Mouse (Mus musculus): ENCODE data around the gene Cybb. TPM values are rescaled to one million over a fixed set of nuclear protein-coding genes. Genes with fewer than 3 reads are reported as not detected.
"Not testable (repeated sequence)": the region's sequence is repeated elsewhere in the genome, so short reads cannot be mapped to it uniquely, and the experiment has no call there.

Gene Cybb
- total RNA-seq (2021): 1 to 10 TPM; 1.7 to 3.4 TPM
- long read RNA-seq, experiment 1, full-length matches to known transcripts: 2 of 3 reads
- long read RNA-seq, experiment 1, partial matches to known transcripts: 0 of 3 reads
- long read RNA-seq, experiment 1, other reads (novel, unspliced or antisense): 1 of 3 reads
- long read RNA-seq, experiment 2, partial matches to known transcripts: 1 of 1 reads
- long read RNA-seq, experiment 2, other reads (novel, unspliced or antisense): 0 of 1 reads

- intact Hi-C loops (cut with DNase I; ENCODE audit: low total_unique reads): no loop called here
- no peak for DNase-seq
Measured at GRCm38 (mm10) chrX:9487671-9488070, at the start of gene Cybb. TSS of gene Cybb (minus strand) at chrX:9487771.

GRCm38 (mm10) chrX:9536881-9537280, 49.3 kb upstream of the Cybb start:
- intact Hi-C loops (cut with DNase I; ENCODE audit: low total_unique reads): no loop called here
- DNase-seq: no peak

GRCm38 (mm10) chrX:9519969-9520368, 32.4 kb upstream of the Cybb start:
- intact Hi-C loops (cut with DNase I; ENCODE audit: low total_unique reads); DNase-seq: not testable (repeated sequence)

- DNase-seq; intact Hi-C loops (cut with DNase I; ENCODE audit: low total_unique reads): not testable (repeated sequence)
Measured at GRCm38 (mm10) chrX:9517531-9517930, 30.0 kb upstream of the Cybb start.

GRCm38 (mm10) chrX:9475036-9475435, 12.5 kb downstream of the Cybb start:
- intact Hi-C loops (cut with DNase I; ENCODE audit: low total_unique reads); DNase-seq: not testable (repeated sequence)

GRCm38 (mm10) chrX:9474440-9474839, 13.1 kb downstream of the Cybb start:
- DNase-seq: no peak
- intact Hi-C loops (cut with DNase I; ENCODE audit: low total_unique reads): no loop called here

- DNase-seq: no peak
- intact Hi-C loops (cut with DNase I; ENCODE audit: low total_unique reads): no loop called here
Measured at GRCm38 (mm10) chrX:9473768-9474167, 13.8 kb downstream of the Cybb start.

- no peak for DNase-seq
- intact Hi-C loops (cut with DNase I; ENCODE audit: low total_unique reads): no loop called here
Measured at GRCm38 (mm10) chrX:9470811-9471388, 16.7 kb downstream of the Cybb start.

GRCm38 (mm10) chrX:9469100-9469499, 18.5 kb downstream of the Cybb start:
- intact Hi-C loops (cut with DNase I; ENCODE audit: low total_unique reads): no loop called here
- no peak for DNase-seq

GRCm38 (mm10) chrX:9467020-9467419, 20.6 kb downstream of the Cybb start:
- intact Hi-C loops (cut with DNase I; ENCODE audit: low total_unique reads): no loop called here
- no peak for DNase-seq

GRCm38 (mm10) chrX:9465890-9466289, 21.7 kb downstream of the Cybb start:
- intact Hi-C loops (cut with DNase I; ENCODE audit: low total_unique reads): no loop called here
- DNase-seq: no peak

- DNase-seq: no peak
- intact Hi-C loops (cut with DNase I; ENCODE audit: low total_unique reads): no loop called here
Measured at GRCm38 (mm10) chrX:9462671-9463070, 24.9 kb downstream of the Cybb start.

GRCm38 (mm10) chrX:9461399-9461798, 26.2 kb downstream of the Cybb start:
- DNase-seq: no peak
- intact Hi-C loops (cut with DNase I; ENCODE audit: low total_unique reads): no loop called here

- no peak for DNase-seq
- intact Hi-C loops (cut with DNase I; ENCODE audit: low total_unique reads): no loop called here
Measured at GRCm38 (mm10) chrX:9460387-9460930, 27.1 kb downstream of the Cybb start.

GRCm38 (mm10) chrX:9452375-9452774, 35.2 kb downstream of the Cybb start:
- intact Hi-C loops (cut with DNase I; ENCODE audit: low total_unique reads): no loop called here
- DNase-seq: no peak

- intact Hi-C loops (cut with DNase I; ENCODE audit: low total_unique reads): no loop called here
- DNase-seq: no peak
Measured at GRCm38 (mm10) chrX:9447284-9447683, 40.3 kb downstream of the Cybb start.

GRCm38 (mm10) chrX:9441102-9441501, 46.5 kb downstream of the Cybb start:
- intact Hi-C loops (cut with DNase I; ENCODE audit: low total_unique reads): no loop called here
- no peak for DNase-seq

- DNase-seq: no peak
- intact Hi-C loops (cut with DNase I; ENCODE audit: low total_unique reads): no loop called here
Measured at GRCm38 (mm10) chrX:9440556-9440955, 47.0 kb downstream of the Cybb start.

GRCm38 (mm10) chrX:9439257-9439656, 48.3 kb downstream of the Cybb start:
- intact Hi-C loops (cut with DNase I; ENCODE audit: low total_unique reads): no loop called here
- no peak for DNase-seq

- intact Hi-C loops (cut with DNase I; ENCODE audit: low total_unique reads): no loop called here
- DNase-seq: no peak
Measured at GRCm38 (mm10) chrX:9413889-9414288, 73.7 kb downstream of the Cybb start.
